Mouse (Mus musculus): ENCODE data around the gene Galnt10. TPM values are rescaled to one million over a fixed set of nuclear protein-coding genes. Genes with fewer than 3 reads are reported as not detected.

Gene Galnt10
- polyA plus RNA-seq, 1 experiment: 19.4 TPM

DNA sequence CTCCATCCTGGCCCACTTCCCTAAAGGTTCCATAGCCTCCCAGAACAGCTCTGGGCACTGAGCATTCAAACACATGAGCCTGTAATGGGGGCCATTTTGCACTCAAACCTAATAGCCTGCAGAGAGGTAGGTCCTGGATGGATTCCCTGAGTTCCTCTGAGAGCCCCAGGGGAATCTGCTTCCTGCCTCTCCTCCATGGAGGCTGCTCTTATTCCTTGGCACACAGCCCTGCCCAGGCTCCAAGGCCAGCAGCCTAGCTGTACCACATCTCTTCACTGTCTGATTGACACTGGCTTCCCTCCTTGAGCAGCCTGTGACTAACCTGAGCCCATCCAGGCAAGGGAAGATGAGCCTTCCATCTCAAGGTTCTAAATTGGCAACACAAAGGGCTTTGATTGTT lies 23.4 kb upstream of the Galnt10 start:
- no peaks in the 10 kb centered on the region for H3K27me3 ChIP-seq (ENCODE audit: control insufficient read depth, insufficient read depth, low read length)
- no peak for DNase-seq (ENCODE audit: low read depth in 1 of 2, low spot score in 2 of 2)

DNA sequence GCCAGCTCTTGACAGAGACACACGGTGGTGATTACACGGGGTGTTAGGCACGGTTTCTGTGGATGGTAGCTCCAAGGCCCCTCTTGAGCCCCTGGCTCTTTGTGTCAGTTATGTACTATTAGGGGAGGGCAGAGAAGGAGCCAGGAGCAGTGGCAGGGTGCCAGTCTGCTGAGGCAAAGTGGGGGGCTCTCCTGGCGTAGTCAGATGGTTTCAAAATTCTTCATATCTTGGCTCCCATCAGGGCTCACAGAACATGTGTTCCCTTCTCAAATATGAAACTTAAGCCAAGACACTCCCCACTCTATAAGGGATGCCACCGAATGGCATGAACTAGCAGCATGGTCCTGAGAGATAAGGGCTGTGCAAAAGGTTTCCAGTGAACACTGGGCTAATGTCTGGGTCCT lies 20.8 kb upstream of the Galnt10 start:
- H3K4me3 ChIP-seq (ENCODE audit: extremely low read depth, insufficient read depth, insufficient read length): no peak overlapping the region
- no peak for TF ChIP-seq POLR2A (IDR thresholded peaks at IDR 0.05; ENCODE audit: low read depth, low read length)
- no peak for TF ChIP-seq CTCF (IDR thresholded peaks at IDR 0.05; ENCODE audit: extremely low read depth, insufficient read depth, insufficient read length, insufficient replicate concordance)
- H3K36me3 ChIP-seq (ENCODE audit: control insufficient read depth, insufficient read depth, low read length): no peaks in the 10 kb centered on the region
- DNase-seq (ENCODE audit: low read depth in 1 of 2, low spot score in 2 of 2): no peak
- no peaks in the 10 kb centered on the region for H3K27me3 ChIP-seq (ENCODE audit: control insufficient read depth, insufficient read depth, low read length)
- no peaks in the 10 kb centered on the region for H3K4me1 ChIP-seq (ENCODE audit: control insufficient read depth, insufficient read depth, insufficient read length)
- 60% methylated on average over 5 of the region's 5 CpGs for WGBS
- H3K27ac ChIP-seq (ENCODE audit: insufficient read depth, low read length): peak overlapping the region; percentile 21; the same call in 1 of the 2 replicates

More for the DNA sequence above, 23.4 kb upstream of the Galnt10 start:
- Histone ChIP-seq H3K4me3 (ENCODE audit: extremely low read depth, insufficient read depth, insufficient read length) (no peak overlapping the region), H3K27ac (ENCODE audit: insufficient read depth, low read length) (no peak overlapping the region), H3K36me3 (ENCODE audit: control insufficient read depth, insufficient read depth, low read length) (no peaks in the 10 kb centered on the region), H3K4me1 (ENCODE audit: control insufficient read depth, insufficient read depth, insufficient read length) (no peaks in the 10 kb centered on the region)
- TF ChIP-seq CTCF (IDR thresholded peaks at IDR 0.05; ENCODE audit: extremely low read depth, insufficient read depth, insufficient read length, insufficient replicate concordance) (no peak), POLR2A (IDR thresholded peaks at IDR 0.05; ENCODE audit: low read depth, low read length) (no peak)

DNA sequence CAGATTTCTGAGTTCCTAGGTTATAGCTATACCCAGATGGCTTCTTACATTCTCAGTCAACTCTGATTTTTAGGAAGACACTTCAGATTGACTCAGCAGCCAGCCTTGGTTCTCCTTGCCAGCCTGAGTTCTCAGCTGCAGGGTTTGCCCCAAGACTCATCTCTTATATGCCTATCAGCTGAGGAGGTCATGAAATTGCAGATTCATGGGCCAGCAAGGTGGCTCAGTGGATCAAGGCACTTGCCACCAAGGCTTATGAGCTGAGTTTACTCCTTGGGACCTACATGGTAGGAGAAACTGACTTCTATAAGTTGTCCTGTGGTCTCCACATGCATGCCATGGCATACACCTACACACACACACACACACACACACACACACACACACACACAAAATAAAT lies 19.8 kb upstream of the Galnt10 start:
- no peak for DNase-seq (ENCODE audit: low read depth in 1 of 2, low spot score in 2 of 2)
- Histone ChIP-seq H3K36me3 (ENCODE audit: control insufficient read depth, insufficient read depth, low read length) (no peaks in the 10 kb centered on the region), H3K4me1 (ENCODE audit: control insufficient read depth, insufficient read depth, insufficient read length) (no peaks in the 10 kb centered on the region), H3K4me3 (ENCODE audit: extremely low read depth, insufficient read depth, insufficient read length) (no peak overlapping the region), H3K27me3 (ENCODE audit: control insufficient read depth, insufficient read depth, low read length) (no peaks in the 10 kb centered on the region), H3K27ac (ENCODE audit: insufficient read depth, low read length) (no peak overlapping the region)
- TF ChIP-seq POLR2A (IDR thresholded peaks at IDR 0.05; ENCODE audit: low read depth, low read length): no peak
- TF ChIP-seq CTCF (IDR thresholded peaks at IDR 0.05; ENCODE audit: extremely low read depth, insufficient read depth, insufficient read length, insufficient replicate concordance): no peak

DNA sequence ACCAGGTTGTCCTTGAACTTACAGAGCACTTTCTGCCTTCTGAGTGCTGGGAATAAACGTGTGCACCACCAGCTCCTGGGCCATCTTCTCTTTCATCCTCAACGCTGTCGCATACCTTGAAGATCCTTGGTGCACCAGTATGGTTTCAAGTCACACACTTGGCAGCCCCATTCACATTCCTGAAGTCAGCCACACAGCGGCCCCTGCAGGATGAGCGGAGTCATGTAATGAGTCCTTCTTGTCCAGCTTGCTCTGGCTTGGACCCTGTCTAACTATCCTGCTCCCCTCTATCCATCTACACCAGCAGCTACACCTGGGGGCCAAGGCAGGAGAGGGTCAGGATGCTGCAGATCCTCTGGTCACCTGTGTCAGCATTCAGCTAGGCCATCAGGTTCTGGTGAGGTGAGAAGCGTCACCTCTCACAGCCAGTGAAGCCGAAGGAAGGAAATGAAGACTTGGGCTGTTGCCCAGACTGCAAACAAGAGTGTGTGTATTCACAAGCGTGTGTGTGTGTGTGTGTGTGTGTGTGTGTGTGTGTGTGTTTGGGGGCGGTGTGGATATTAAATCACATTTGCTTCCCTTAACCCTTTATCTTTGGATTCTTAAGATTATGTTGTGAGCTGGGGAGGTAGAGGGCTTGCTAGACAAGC lies 18.0 kb upstream of the Galnt10 start:
- DNase-seq (ENCODE audit: low read depth in 1 of 2, low spot score in 2 of 2): no peak
- H3K36me3 ChIP-seq (ENCODE audit: control insufficient read depth, insufficient read depth, low read length): no peaks in the 10 kb centered on the region
- no peaks in the 10 kb centered on the region for H3K27me3 ChIP-seq (ENCODE audit: control insufficient read depth, insufficient read depth, low read length)
- H3K4me1 ChIP-seq (ENCODE audit: control insufficient read depth, insufficient read depth, insufficient read length): no peaks in the 10 kb centered on the region
- no peak overlapping the region for H3K27ac ChIP-seq (ENCODE audit: insufficient read depth, low read length)
- TF ChIP-seq POLR2A (IDR thresholded peaks at IDR 0.05; ENCODE audit: low read depth, low read length) (no peak), CTCF (IDR thresholded peaks at IDR 0.05; ENCODE audit: extremely low read depth, insufficient read depth, insufficient read length, insufficient replicate concordance) (0 out of 2 replicates have a peak, but pooled peaks have one; percentile 27)
- WGBS: 61% methylated on average over 9 of the region's 9 CpGs
- H3K4me3 ChIP-seq (ENCODE audit: extremely low read depth, insufficient read depth, insufficient read length): no peak overlapping the region

DNA sequence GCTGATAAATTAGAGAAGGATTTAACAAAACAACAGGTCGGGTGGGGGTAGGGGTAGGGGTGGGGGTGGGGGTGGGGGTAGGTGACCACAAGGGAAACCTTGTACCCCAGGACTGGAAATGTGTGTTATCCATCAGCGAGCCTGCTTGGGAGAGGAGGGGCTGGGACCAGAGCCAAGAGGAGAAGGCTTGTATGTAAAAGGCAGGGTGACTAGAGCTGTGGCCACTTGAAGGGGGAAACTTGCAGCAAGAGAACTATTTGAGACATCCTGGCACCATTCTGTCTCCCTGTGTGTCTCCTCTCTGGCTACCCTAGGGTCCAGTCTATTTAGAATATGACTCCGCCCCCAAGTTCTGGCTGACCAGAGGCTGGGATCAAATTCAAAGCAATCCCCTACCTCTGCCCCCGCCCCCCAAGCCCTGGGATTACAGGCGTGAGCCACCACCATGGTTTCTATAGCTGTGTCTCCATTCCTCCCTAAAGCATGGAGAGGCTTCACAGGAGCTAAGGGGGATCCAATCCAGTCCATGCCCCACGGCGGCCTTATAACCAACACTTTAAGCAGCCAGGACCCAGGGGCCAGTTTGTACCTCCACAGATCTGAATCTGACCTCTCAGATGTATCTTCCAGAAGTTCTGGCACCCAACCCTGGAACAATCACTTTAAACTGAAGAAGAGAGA lies 13.3 kb upstream of the Galnt10 start:
- no peak overlapping the region for H3K27ac ChIP-seq (ENCODE audit: insufficient read depth, low read length)
- no peaks in the 10 kb centered on the region for H3K27me3 ChIP-seq (ENCODE audit: control insufficient read depth, insufficient read depth, low read length)
- 82% methylated on average over 7 of the region's 7 CpGs for WGBS
- TF ChIP-seq POLR2A (IDR thresholded peaks at IDR 0.05; ENCODE audit: low read depth, low read length): no peak
- no peak for TF ChIP-seq CTCF (IDR thresholded peaks at IDR 0.05; ENCODE audit: extremely low read depth, insufficient read depth, insufficient read length, insufficient replicate concordance)
- no peak overlapping the region for H3K4me3 ChIP-seq (ENCODE audit: extremely low read depth, insufficient read depth, insufficient read length)
- H3K4me1 ChIP-seq (ENCODE audit: control insufficient read depth, insufficient read depth, insufficient read length): peaks cover 4% of the 10 kb centered on the region; the same call in 1 of the 2 replicates
- DNase-seq (ENCODE audit: low read depth in 1 of 2, low spot score in 2 of 2): no peak
- no peaks in the 10 kb centered on the region for H3K36me3 ChIP-seq (ENCODE audit: control insufficient read depth, insufficient read depth, low read length)

DNA sequence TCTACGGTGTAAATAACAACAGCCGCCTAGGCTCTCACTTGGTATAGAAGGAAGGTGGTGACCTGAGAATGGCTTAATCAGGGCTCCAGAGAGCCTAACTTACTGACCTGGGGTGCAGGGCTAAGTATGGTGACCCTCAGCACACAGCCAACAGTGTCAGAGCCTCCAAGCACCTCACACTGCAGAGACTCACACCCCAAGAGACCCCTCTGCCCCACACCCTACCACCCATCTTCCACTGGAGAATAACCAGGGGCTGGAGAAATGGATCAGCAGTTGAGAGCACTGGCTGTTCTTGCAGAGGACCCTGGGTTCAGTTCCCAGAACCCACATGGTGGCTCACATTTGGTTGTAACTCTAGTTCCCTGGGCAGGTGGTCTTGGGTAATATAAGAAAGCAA lies 12.2 kb upstream of the Galnt10 start:
- 90% methylated on average over 2 of the region's 2 CpGs for WGBS
- Histone ChIP-seq H3K4me3 (ENCODE audit: extremely low read depth, insufficient read depth, insufficient read length) (no peak overlapping the region), H3K27ac (ENCODE audit: insufficient read depth, low read length) (no peak overlapping the region), H3K36me3 (ENCODE audit: control insufficient read depth, insufficient read depth, low read length) (no peaks in the 10 kb centered on the region), H3K27me3 (ENCODE audit: control insufficient read depth, insufficient read depth, low read length) (no peaks in the 10 kb centered on the region), H3K4me1 (ENCODE audit: control insufficient read depth, insufficient read depth, insufficient read length) (peaks cover 4% of the 10 kb centered on the region; the same call in 1 of the 2 replicates)
- TF ChIP-seq CTCF (IDR thresholded peaks at IDR 0.05; ENCODE audit: extremely low read depth, insufficient read depth, insufficient read length, insufficient replicate concordance): no peak
- TF ChIP-seq POLR2A (IDR thresholded peaks at IDR 0.05; ENCODE audit: low read depth, low read length): no peak
- no peak for DNase-seq (ENCODE audit: low read depth in 1 of 2, low spot score in 2 of 2)

Measured in spleen, adult 2 months (tissue).